Mouse (Mus musculus) thymus, postnatal 25 days (tissue): ENCODE data around the gene Galnt17.

Source experiments
- DNase-seq: peaks from one replicate; pipeline ENCODE4 v3.0.0; 2022

Galnt17 gene

DNA sequence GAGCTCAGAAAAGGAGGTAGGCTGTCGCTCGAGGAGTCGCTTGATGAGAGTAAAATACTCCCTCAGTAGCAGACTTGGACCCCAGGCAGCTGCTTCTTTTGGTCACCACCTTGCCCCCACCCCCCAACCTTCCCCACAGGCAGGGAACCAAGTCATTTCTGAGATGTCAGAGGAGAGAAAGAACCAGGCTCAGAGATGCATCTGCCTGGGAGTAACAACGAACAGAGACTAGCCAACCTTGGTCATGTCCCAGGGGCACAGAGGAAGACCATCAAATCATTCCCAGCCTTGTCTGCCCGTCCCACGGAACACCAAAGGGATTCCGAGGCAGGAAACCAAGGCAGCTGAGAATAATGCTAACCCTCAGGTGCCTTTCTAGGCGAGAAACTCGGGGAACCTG, 293.0 kb downstream of the Galnt17 start:
- DNase-seq, result no peak

DNA sequence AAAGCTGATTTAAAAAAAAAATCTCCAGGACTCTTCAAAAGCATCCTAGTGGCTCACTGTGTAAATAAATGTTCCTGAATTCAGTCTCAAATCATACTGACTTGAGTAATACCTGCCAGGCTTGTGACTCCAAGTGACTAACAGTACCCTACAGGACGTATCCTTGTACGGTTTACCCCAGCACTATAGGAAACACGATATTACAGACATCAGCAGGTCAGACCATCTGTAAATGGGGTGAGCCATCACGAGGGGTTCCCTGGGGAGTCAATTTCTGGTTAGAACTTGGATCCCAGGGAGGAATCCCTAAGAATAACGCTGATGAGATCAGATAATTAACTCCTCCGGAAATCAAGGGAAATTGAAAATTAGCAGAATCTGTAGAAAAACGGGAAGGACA, 294.5 kb downstream of the Galnt17 start:
- DNase-seq, result no peak

DNA sequence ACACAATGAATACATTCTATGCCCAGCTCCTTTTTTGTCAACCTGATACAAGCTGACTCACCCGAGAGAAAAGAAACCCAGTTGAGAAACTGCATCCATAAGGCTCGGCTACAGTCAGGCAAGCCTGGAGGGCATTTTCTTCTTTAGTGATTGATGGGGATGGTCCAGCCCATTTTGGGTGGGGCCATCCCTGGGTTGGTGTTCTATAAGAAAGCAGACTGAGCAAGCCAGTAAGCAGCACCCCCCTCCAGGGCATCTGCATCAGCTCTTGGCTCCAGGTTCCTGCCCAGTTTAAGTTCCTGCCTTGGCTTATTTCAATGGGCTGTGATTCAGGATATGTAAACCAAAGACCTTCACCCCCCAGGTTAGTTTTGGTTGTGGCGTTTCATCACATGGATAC, 295.2 kb downstream of the Galnt17 start:
- DNase-seq, result no peak

DNA sequence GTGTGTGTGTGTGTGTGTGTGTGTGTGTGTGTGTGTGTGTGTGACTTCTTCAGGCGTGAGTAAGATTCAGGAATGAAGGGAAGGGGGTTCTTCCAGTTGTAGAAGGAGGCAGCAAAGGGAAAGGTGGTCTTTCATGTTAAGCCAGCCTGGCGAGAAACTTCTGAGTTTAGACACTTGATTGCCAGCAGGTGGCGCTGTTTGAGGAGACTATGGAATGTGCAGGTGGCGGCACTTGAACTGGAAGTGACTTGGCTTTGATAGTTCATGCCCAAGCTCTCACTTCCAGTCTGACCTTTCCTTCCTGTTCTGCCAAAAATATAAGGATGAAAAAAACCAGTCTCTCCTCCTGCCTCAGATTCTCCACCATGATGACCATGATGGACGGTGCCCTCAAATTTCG, 298.8 kb downstream of the Galnt17 start:
- DNase-seq, result no peak

DNA sequence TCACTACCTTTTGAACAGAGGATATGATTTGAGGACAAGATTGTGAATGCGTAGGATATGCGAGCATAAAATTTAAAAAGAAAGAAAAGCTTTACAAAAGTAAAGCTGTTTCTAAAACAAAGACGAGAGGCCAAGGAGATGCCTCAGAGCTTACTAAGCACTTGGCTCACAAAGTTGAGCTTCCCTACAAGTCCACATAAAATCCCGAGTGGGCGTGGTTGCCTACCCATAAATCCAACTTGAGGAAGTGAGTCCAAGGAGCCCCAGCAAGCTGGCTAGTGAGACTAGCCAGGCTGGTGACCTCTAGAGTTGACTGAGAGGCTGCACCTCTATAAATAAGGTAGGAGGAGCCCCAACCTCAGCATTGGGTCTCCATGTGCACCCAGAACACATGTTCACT, 299.8 kb downstream of the Galnt17 start:
- no peak for DNase-seq

DNA sequence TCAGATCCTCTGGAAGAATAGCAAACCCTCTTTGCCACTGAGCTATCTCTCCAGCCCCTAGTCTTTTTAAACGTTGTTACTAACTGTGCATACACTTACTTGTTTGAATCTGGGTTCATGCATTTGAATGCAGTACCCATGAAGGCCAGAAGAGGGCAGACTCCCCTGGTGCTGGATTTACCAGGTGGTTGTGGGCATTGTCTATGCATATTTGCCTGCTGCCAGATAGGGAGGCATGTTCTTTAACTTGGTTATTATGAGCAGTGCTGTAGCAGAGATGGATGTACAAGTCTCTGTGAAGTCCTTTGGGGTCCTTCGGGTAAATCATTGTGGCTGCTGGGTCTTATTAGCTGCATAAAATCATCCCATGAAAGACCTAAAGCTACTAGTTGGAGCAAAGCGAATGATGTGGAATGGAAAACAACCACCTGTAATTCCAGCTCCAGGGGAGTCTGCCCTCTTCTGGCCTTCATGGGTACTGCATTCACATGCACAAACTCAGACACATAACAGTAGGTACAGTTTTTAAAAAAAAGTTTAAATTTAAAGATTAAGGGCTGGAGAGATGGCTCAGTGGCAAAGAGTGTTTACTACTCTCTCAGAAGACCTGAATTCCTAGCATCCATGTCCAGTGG, 300.3 kb downstream of the Galnt17 start:
- no peak for DNase-seq

DNA sequence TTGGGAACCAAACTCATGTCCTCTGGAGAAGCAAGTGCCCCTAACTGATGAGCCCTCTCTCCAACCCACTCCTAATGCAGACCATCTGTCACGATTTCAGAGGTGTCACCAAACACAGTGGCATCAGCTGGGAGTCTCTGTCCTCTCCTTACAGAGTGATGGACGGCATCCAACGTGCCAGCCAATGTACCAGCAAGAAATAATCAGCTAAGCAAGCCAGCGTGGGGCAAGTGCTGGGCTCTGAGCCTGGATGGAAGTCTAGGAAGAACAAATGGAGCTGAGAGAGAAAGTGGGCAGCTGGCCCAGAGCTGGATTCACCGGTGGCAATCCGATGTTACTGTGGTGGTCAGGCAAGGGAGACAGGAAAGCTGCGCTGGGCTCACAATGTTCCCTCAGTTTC, 301.1 kb downstream of the Galnt17 start:
- DNase-seq, result no peak

DNA sequence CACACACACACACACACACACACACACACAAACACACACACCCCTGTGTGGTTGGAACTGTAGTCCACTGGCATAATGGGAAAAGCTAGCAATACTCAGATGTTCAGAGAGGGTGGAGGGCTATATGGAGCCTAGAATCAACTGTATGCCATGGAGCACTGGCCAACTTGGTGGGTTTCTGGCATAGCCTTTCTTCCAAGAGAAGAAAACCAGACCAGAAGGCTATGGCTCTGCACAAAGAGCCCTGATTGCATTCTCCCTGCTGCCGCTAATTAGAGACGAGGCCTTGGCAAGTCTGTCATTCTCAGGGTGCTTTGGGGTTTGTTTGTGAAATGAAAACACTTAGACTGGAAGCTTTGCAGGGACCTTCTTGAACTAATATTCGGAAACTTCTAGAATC, 301.8 kb downstream of the Galnt17 start:
- no peak for DNase-seq

DNA sequence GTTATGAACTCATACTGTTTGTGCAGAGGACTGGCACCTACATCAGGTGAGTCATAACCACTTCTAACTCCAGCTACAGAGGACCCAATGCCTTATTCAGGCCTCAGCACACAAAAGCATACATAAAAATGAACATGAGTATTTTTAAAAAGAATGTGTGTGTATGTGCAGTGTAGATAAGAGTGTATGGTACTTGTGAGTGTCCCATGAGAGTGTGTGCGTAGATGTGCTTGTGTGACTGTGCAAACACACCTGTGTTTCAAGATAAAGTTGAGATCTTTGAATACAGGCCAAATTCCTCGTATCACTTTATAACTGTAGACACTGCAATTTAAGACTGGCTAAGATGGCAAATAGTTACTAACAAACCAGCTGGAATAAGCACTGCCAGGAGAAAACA, 307.7 kb downstream of the Galnt17 start:
- DNase-seq, result no peak

DNA sequence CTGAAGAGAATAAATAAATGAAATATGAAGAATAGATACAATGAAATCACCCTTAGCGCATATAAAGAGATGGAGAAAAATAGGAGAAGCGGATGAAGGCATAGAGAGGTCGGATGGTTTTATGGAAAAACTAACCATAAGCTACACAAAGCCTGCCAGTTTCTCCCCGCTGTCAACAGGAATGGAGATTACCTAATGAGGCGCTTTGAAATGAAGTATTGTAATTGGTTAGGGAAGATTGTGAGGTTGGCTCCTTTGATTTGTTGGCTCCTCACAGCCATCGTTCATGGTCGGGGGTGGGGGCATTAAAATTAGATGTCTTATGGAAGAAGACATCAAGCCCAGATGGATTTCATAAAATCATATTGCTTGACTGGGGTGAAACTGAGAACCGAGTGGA, 329.0 kb downstream of the Galnt17 start:
- no peak for DNase-seq

DNA sequence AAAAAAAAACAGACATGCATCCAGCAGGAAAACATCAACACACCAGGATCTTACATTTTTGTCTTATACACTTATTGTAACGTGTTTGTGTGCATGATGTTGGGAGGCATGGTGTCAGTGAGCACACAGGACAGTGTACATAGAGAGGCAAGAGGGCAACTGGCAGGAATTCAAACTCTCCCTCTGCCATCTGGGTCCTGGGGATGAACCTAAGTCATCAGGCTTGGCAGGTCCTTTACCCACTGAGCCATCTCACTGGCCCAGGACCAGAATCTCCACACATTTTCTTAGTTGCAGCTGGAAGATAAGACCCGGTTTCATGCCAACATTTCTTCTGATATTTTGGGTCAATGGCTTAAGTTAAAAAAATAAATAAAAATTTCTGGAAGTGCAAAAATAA, 329.4 kb downstream of the Galnt17 start:
- DNase-seq, result no peak

DNA sequence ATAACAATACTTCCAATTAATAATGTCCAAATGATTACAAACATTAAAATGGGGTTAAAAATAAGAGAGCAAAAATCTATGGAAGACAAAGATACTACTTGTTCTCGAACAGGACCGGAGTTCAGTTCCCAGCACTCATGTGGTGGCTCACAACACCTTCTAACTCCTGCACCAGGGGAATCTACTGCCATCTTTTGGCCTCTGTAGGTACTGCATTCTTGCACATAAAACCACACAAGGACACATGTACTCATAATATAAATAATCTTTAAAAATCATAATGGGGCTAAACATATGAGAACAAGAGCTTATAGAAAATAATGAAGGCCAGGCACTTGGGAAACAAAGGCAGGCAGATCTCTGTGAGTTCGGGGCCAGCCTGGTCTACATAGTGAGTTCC, 330.3 kb downstream of the Galnt17 start:
- DNase-seq, result no peak

DNA sequence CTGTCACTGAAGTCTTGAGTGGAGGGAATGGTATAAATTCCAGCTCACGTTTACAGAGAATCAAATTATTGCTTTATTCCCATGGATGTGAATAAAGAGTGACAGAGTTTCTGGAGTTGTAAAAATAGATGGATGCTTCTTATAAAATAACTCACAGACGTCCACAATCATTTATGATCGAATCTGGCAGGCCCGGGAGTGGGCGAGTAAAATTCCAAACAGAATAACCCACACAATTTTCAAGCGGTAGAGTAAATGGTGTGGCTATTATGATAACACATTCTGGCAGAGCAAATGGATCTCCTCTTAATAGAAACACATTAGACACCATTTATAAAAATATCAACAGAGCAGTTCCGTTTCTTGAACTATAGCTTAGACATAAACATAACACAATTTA, 355.9 kb downstream of the Galnt17 start:
- no peak for DNase-seq

DNA sequence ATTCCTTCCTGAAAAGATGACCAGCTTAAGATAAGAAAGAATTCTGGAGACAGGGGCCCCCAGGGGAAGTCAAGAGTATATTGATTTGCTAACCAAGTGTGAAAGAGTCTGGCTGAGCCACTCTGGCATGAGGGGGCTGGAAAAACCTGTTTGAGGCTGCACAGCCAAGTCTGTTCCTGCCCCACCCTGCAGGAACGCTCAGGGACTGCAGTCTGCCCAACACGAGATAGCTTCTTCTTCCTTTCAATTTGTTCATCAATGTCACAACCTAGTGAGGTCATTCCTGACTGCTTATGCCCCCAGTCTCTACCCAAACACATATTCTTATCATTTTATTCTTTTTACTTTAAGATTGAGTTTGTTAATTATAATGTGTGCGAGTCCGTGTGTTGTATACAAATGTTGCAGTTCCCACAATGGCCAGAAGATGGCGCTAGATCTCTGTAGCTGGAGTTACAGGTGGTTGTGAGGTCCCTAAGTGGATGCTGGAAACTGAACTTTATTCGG, 357.4 kb downstream of the Galnt17 start:
- no peak for DNase-seq

DNA sequence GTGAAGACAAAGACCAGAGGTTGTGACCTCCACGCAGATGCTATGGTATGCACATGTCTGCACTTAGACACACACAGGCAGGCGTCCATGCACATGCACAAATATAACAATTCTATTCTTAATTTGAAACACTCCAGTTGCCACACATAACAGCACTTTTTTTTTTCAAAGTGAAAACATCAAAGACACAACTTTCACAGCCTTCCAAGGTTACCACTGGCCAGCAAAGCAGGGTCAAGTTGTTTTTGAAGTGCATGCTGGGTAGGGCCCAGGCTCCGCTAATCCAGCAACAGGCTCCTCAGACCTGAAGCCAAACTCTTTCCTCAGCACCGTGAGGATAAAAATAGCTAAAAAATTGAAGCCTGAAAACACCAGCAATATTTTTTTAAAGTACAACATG, 357.9 kb downstream of the Galnt17 start:
- DNase-seq, result no peak

DNA sequence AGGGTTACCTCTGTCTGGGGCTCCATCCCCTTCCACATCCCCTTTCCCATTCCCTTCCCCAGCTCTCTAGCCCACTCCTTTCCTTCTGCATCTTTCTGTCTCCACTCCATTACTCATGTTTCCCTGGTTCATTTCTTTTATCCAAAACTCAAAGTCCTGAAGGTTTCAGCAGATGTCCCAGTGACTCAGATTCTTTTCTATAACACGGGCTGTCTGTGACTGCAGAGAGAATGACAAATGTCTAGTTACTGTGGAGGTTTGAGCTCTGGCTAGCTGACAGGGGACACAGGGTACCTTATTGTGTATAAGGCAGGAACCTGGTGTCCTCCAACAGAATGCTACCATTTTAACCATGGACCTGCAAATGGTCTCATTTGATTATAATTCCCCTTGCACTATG, 358.6 kb downstream of the Galnt17 start:
- DNase-seq, result no peak

DNA sequence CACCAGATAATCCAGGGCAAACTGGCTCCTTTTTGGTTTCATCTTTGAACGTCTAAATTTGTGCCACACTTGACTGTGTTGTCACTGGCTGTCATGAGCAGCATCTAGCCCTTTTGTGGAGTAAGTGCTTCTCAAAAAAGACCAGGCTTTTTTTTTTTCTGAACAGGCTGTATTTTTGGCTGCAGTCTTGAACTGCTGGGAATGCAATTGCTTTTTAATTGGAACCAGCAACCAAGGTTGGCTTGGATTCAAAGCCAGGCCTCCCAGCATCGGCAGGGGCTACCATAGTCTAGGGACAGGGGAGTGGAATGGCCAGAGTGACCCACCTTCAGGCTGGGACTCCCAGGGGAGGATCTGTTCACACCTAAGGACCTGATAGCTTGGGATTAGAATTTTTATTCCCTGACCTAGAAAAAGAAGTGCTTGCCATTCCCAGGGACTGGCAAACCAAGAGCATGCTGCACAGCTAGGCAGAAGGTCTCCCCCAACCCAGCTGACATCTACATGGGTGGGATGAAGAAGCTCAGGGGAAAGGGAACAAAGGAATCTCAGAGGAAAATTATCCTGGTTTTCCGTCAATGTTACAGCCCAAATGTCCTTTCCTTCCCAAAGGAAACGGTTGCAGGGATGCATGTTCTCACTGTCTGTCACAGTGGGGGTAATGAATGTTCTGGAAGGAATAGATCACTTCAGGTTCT, 369.2 kb downstream of the Galnt17 start:
- no peak for DNase-seq

DNA sequence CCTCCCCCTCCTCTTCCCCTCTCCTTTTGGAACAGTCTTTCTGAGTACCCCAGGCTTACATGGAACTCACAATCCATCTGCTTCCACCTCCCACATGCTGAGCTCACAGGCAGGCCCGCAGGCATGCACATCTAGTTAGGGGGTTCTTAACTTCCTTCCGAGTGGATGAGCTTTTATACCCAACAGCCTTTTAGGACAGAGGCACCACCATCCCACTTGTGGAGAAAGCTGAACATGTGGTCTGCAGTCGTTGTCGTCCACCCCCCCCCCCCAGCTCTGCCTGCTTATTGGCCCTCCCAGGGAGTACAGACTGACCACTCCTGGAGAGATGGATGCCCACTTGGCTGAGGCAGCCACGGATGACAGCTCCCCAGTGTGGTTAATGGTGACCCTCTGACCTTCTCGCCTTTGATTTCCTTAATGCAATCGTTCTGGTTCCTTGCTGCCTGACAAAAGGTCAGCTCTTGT, 370.0 kb downstream of the Galnt17 start:
- DNase-seq, result no peak

DNA sequence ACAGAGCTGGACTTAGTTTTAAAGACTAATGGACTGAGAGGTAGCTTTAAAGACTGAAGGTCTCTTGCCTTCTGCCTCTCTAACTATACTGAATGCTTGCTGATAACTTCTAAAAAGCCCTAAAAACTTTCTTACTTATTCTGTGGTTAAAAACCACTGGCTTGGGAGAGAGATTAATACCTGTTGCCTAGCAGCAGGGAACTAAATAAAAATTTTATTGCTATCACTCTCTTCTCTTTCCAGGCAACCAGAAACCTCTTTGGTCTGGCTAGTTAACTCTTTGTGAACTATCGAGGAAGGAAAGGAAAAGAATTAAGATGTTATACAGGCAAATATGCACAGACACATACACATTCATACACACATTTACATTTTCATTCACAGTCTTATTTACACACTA, 377.3 kb downstream of the Galnt17 start:
- DNase-seq, result no peak

DNA sequence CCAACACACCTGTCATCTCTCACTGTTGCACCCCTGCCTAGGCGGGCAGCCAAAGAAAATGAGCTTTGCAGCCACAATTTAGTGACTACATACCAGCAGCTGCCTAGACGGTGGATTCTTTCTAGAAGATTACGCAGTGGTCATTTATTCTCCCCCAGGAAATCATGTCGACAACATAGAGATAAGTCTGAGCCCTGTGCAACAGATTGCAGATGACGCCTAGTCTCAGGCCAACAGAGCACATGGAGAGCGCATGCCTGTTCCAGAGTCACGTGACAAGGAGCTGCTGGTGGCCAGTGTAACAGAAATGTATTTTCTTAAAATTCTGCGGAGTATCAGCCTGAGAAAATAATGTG, 380.5 kb downstream of the Galnt17 start:
- DNase-seq, result no peak

DNA sequence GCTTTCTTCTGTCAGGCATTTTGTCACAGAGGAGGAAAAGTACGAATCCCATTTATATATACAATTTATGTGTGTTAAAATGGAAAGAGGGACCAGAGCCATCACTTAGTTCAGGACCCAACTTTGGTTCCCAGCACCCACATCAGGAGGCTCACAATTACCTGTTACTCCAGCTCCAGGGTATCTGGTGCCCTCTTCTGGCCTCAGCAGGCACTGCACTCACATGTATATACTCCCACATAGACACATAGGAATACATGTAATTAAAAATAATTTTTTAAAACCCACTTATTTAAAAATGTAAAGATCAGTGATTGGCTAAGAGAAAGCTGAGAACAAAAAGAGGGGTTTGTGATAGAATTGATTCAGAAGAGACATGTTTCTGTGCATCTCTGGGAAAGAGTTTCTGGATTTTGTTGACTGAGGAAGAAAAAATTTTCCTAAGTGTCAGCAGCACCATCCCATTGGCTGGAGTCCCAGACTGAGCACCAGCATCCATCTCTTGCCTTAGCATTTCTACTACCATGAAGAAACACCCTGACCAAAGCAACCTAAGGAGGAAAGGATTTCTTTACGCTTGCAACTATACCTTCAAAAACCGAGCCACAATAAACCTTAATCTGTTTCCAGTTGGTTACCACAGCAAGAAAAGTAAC, 381.0 kb downstream of the Galnt17 start:
- DNase-seq, result no peak

DNA sequence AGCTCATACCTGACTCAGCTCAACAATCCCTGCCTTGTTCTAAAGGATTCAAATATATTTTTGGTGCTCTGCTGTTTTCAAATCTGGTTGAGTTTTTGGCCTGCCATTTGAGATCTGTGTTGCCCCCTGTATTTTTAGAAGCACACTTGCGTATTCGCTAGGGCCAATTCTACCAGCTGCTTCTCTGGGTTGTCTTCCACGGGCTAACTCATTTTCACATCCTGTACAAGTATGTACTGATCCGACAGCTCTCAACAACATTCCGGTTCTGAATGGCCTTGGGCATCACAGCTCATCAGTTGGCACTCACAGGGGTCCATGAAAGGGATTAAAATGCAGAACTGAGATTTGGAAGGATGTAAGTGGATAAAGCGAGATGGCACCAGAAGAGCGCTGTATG, 382.6 kb downstream of the Galnt17 start:
- DNase-seq, result no peak

DNA sequence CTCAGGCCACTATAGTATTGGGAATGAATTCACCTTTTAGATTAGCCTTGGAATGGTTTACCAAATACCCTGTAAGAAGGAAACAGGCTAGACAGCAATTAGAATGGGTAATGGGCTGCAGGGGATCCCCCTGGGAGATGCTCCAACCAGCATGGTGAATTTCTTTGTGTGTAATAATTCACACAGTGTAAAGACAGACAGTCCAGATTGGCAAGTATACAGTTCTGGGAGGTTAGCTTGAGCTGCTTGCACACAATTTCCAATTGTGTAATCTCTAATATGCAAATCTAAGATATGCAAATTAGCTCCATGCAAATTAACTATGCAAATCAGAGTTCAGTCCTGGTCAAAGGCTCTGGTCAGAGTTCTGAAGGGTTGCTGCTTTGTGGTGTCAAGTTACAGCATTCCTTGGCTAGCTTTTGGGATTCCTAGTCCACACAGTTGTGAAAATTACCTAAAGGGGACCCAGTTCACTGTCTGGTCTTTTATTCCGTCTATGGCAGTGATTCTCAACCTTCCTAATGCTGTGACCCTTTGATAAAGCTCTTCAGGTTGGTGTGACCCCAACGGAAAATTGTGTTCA, 384.0 kb downstream of the Galnt17 start:
- no peak for DNase-seq

DNA sequence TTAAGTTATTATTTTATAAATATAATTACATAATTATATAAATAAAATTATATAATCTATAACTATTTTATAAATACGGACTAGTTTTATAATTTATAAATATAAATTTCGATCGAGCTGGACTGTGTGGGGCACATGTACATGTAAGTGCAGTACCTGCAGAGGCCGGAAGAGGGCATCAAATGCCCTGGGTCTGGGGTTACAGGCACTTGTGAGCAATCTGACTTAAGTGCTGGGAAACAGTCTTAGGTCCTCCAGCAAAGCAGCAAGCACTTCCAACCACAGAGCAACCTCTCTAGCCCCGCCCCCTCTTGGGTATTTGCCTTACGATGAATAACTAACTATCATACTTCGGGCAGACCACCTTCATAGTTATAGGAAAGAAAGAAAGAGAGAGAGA, 388.3 kb downstream of the Galnt17 start:
- DNase-seq, result no peak
